Mouse (Mus musculus) kidney, adult 8-10 months (tissue): Measurements from ENCODE around the gene Ubl3.

Experiments
- DNase-seq, 2 experiments: peaks; one replicate each; pipeline ENCODE4 v3.0.0; 2022

Ubl3 gene

GRCm38 (mm10) chr5:148562235-148562634 is 9.6 kb upstream of the Ubl3 start:
- no peak for DNase-seq

- DNase-seq: no peak
Observed at GRCm38 (mm10) chr5:148559261-148559958, 6.8 kb upstream of the Ubl3 start.

GRCm38 (mm10) chr5:148558472-148558871 is 5.9 kb upstream of the Ubl3 start:
- DNase-seq: no peak

GRCm38 (mm10) chr5:148556509-148556908 is 3.9 kb upstream of the Ubl3 start:
- peak; percentile 45 to 52 for DNase-seq

- DNase-seq: no peak
Observed at GRCm38 (mm10) chr5:148555156-148555555, 2.6 kb upstream of the Ubl3 start.

GRCm38 (mm10) chr5:148554701-148555100 is 2.1 kb upstream of the Ubl3 start:
- DNase-seq: no peak

GRCm38 (mm10) chr5:148554242-148554641 is 1.7 kb upstream of the Ubl3 start:
- DNase-seq: no peak

GRCm38 (mm10) chr5:148553723-148554122 is 1.1 kb upstream of the Ubl3 start:
- no peak for DNase-seq

GRCm38 (mm10) chr5:148551764-148552136 is 839 bp downstream of the Ubl3 start:
- DNase-seq: peak in 1 of 2 experiments; percentile 22

- DNase-seq: peak in 1 of 2 experiments; percentile 51
Observed at GRCm38 (mm10) chr5:148550821-148551763, 1.5 kb downstream of the Ubl3 start.

GRCm38 (mm10) chr5:148550393-148550792 is 2.2 kb downstream of the Ubl3 start:
- peak in 1 of 2 experiments; percentile 29 for DNase-seq

- DNase-seq: no peak
Observed at GRCm38 (mm10) chr5:148549307-148549706, 3.3 kb downstream of the Ubl3 start.

GRCm38 (mm10) chr5:148548568-148548967 is 4.0 kb downstream of the Ubl3 start:
- DNase-seq: no peak

GRCm38 (mm10) chr5:148547870-148548456 is 4.6 kb downstream of the Ubl3 start:
- DNase-seq: peak; percentile 38 to 50

- DNase-seq: no peak
Observed at GRCm38 (mm10) chr5:148546970-148547369, 5.6 kb downstream of the Ubl3 start.

- no peak for DNase-seq
Observed at GRCm38 (mm10) chr5:148544733-148545132, 7.9 kb downstream of the Ubl3 start.

GRCm38 (mm10) chr5:148542196-148542595 is 10.4 kb downstream of the Ubl3 start:
- no peak for DNase-seq

- no peak for DNase-seq
Observed at GRCm38 (mm10) chr5:148535669-148536430, 16.7 kb downstream of the Ubl3 start.

- no peak for DNase-seq
Observed at GRCm38 (mm10) chr5:148534644-148535043, 17.9 kb downstream of the Ubl3 start.

GRCm38 (mm10) chr5:148533924-148534323 is 18.7 kb downstream of the Ubl3 start:
- no peak for DNase-seq

GRCm38 (mm10) chr5:148532201-148532600 is 20.4 kb downstream of the Ubl3 start:
- DNase-seq: no peak

GRCm38 (mm10) chr5:148527632-148528031 is 25.0 kb downstream of the Ubl3 start:
- no peak for DNase-seq

GRCm38 (mm10) chr5:148526631-148527030 is 26.0 kb downstream of the Ubl3 start:
- DNase-seq: no peak
